Mouse (Mus musculus) small intestine, adult 2 months (tissue): Measurements from ENCODE around the gene Zfp69.

Experiments
- CTCF ChIP-seq: fragments of 200-500 bp; IDR thresholded peaks from 2 replicates; pipeline ENCODE4 v1.5.1; 2012; ENCODE audit warnings: low read depth, mild to moderate bottlenecking, control low read depth, inconsistent platforms, low read length, moderate library complexity, mixed read lengths; ENCODE audit not compliant: insufficient replicate concordance, insufficient read length; ENCODE audit errors: extremely low read depth
- POLR2A ChIP-seq: fragments of 200-500 bp; IDR thresholded peaks from 2 replicates; pipeline ENCODE4 v1.6.1; 2012; ENCODE audit warnings: low read depth, mild to moderate bottlenecking, control low read depth, inconsistent platforms, low read length, moderate library complexity

GRCm38 (mm10) chr4:120978221-120978620 is 26.7 kb upstream of the Zfp69 start:
- TF ChIP-seq CTCF (no peak), POLR2A (no peak)
